Mouse (Mus musculus) kidney, adult 2 months (tissue): Measurements from ENCODE around the gene Ell. TPM values are rescaled to one million over a fixed set of nuclear protein-coding genes. Genes with fewer than 3 reads are reported as not detected.

ENCODE experiments used
- DNase-seq: peaks from one replicate; pipeline ENCODE4 v3.0.0; 2021
- H3K27ac ChIP-seq: fragments of 200-500 bp; 2 replicates; pipeline ENCODE4 v1.5.1; 2012; ENCODE audit warnings: low read depth, low read length, control low read depth, inconsistent platforms; ENCODE audit not compliant: insufficient read depth
- H3K27me3 ChIP-seq: fragments of 200-500 bp; replicated peaks from 2 replicates; pipeline ENCODE4 v1.6.1; 2012; ENCODE audit warnings: mild to moderate bottlenecking, moderate library complexity, low read length, inconsistent platforms; ENCODE audit not compliant: control insufficient read depth, insufficient read depth
- H3K36me3 ChIP-seq: fragments of 200-500 bp; 2 replicates; pipeline ENCODE4 v1.6.1; 2012; ENCODE audit warnings: mild to moderate bottlenecking, moderate library complexity, low read length, inconsistent platforms; ENCODE audit not compliant: control insufficient read depth, insufficient read depth
- H3K4me1 ChIP-seq: fragments of 200-500 bp; 2 replicates; pipeline ENCODE4 v1.6.1; 2011; ENCODE audit warnings: low read length; ENCODE audit not compliant: control insufficient read depth, insufficient read depth
- H3K4me3 ChIP-seq: fragments of 200-500 bp; 2 replicates; pipeline ENCODE4 v1.5.1; 2011; ENCODE audit warnings: mild to moderate bottlenecking, low read depth, low read length, control low read depth; ENCODE audit not compliant: insufficient read depth
- CTCF ChIP-seq: fragments of 200-500 bp; conservative IDR thresholded peaks from 2 replicates; pipeline ENCODE4 v1.5.1; 2011; ENCODE audit warnings: low read depth, mild to moderate bottlenecking, control low read depth, low read length, moderate library complexity, mixed read lengths; ENCODE audit not compliant: insufficient read depth, insufficient read length
- POLR2A ChIP-seq: fragments of 200-500 bp; IDR thresholded peaks from one replicate; pipeline ENCODE4 v1.6.1; 2011; ENCODE audit warnings: low read depth, low read length, control low read depth
- WGBS: fragments of 180-500 bp; shearing (Covaris S2); methylation state at CpG from one replicate; pipeline ENCODE4 v1.1.7; 2018; 5-methylcytosine and 5-hydroxymethylcytosine counted together
- polyA plus RNA-seq: library from polyadenylated mRNA; depleted of rRNA; stranded (reverse); fragments of >200 nt; gene quantifications from 2 replicates; pipeline ENCODE4 v1.2.3, GENCODE M21; 2012

The Ell gene
- polyA plus RNA-seq, 1 experiment: 16.4 TPM

DNA sequence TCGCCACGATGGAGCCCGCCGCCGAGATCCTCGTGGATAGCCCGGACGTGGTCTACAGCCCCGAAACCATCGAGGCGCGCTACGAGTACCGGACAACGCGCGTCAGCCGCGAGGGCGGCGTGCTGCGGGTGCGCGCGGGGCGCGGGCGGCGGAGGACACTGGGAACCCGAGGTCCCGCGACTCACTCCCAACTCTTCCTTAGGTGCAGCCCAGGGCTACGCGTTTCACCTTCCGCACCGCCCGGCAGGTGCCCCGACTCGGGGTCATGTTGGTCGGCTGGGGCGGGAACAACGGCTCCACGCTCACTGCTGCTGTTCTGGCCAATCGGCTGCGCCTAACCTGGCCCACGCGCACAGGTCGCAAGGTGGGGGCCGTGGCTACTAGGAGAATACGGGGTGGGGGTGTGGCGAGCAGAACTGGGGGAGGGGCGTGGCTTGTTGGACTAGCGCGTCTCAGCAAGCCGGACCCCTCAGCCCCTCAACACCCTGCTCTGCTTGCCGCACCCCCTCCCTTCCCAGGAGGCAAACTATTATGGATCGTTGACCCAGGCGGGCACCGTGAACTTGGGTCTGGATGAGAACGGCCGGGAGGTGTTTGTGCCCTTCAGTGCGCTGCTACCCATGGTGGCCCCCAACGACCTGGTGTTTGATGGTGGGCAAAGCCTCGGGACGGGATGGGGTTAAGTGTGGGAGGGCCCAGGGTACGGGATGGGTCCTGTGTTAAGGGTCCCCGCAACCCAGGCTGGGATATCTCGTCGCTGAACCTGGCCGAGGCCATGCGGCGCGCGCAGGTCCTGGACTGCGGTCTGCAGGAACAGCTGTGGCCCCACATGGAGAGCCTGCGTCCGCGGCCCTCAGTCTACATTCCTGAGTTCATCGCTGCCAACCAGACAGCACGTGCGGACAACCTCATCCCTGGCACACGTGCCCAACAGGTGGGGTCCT lies 55.6 kb downstream of the Ell start:
- peak overlapping the region; percentile 80 for H3K27ac ChIP-seq
- H3K4me1 ChIP-seq: peaks cover 3% of the 10 kb centered on the region; the same call in 1 of the 2 replicates
- no peaks in the 10 kb centered on the region for H3K36me3 ChIP-seq
- no peak for TF ChIP-seq CTCF
- no peak for TF ChIP-seq POLR2A
- peak; percentile 55 for DNase-seq
- 13% methylated on average over 82 of the region's 82 CpGs for WGBS
- H3K27me3 ChIP-seq: no peaks in the 10 kb centered on the region
- H3K4me3 ChIP-seq: peak overlapping the region; percentile 78

GRCm38 (mm10) chr8:70595811-70596210 lies 56.6 kb downstream of the Ell start:
- no peak for DNase-seq
- H3K4me1 ChIP-seq: peaks cover 3% of the 10 kb centered on the region; the same call in 1 of the 2 replicates
- no peaks in the 10 kb centered on the region for H3K27me3 ChIP-seq
- no peaks in the 10 kb centered on the region for H3K36me3 ChIP-seq
- H3K4me3 ChIP-seq: no peak overlapping the region
- WGBS: 91% methylated on average over 12 of the region's 12 CpGs
- no peak overlapping the region for H3K27ac ChIP-seq
- TF ChIP-seq POLR2A (no peak), CTCF (no peak)

- no peak for TF ChIP-seq POLR2A
- no peak for TF ChIP-seq CTCF
- Histone ChIP-seq H3K36me3 (no peaks in the 10 kb centered on the region), H3K27me3 (no peaks in the 10 kb centered on the region), H3K4me3 (no peak overlapping the region), H3K4me1 (peaks cover 3% of the 10 kb centered on the region; the same call in 1 of the 2 replicates), H3K27ac (no peak overlapping the region)
- no peak for DNase-seq
- 70% methylated on average over 18 of the region's 18 CpGs for WGBS
Measured at GRCm38 (mm10) chr8:70596216-70596615, 57.0 kb downstream of the Ell start.

- H3K36me3 ChIP-seq: no peaks in the 10 kb centered on the region
- H3K27ac ChIP-seq: no peak overlapping the region
- TF ChIP-seq CTCF: no peak
- TF ChIP-seq POLR2A: no peak
- no peak for DNase-seq
- no peak overlapping the region for H3K4me3 ChIP-seq
- H3K4me1 ChIP-seq: peaks cover 3% of the 10 kb centered on the region; the same call in 1 of the 2 replicates
- no peaks in the 10 kb centered on the region for H3K27me3 ChIP-seq
- WGBS: 86% methylated on average over 17 of the region's 17 CpGs
Measured at GRCm38 (mm10) chr8:70596775-70597416, 57.6 kb downstream of the Ell start.

GRCm38 (mm10) chr8:70597417-70598272 lies 58.4 kb downstream of the Ell start:
- 57% methylated on average over 68 of the region's 68 CpGs for WGBS
- no peak for TF ChIP-seq CTCF
- no peak for TF ChIP-seq POLR2A
- Histone ChIP-seq H3K27me3 (no peaks in the 10 kb centered on the region), H3K4me1 (peaks cover 3% of the 10 kb centered on the region; the same call in 1 of the 2 replicates), H3K4me3 (no peak overlapping the region), H3K27ac (no peak overlapping the region), H3K36me3 (no peaks in the 10 kb centered on the region)
- no peak for DNase-seq

DNA sequence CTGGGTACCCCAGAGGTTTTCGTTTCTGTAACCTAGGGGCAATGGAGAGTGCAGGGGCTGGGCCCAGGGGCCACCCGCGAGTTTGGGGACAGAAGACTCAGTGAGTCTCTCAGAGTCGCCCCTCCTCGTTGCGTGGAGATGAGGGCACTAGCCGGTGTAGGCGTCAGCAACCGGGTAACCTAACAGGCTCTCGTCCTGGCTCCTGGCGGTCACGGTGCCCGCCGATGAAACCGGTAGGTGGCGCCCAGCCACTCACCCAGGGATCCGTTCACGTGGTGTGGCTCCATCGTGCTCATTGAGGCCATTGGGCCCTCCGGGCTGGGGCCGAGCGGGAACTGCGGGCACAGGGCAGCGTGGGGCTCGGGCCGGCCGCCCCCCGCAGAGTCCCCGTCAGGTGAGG lies 59.0 kb downstream of the Ell start:
- peak; percentile 90 for DNase-seq
- 20% methylated on average over 29 of the region's 29 CpGs for WGBS
- Histone ChIP-seq H3K27me3 (no peaks in the 10 kb centered on the region), H3K4me3 (no peak overlapping the region), H3K36me3 (no peaks in the 10 kb centered on the region), H3K4me1 (no peaks in the 10 kb centered on the region), H3K27ac (no peak overlapping the region)
- TF ChIP-seq CTCF (peak; percentile 75), POLR2A (no peak)
